Mouse (Mus musculus): ENCODE results near the gene Zcchc7.

DNA sequence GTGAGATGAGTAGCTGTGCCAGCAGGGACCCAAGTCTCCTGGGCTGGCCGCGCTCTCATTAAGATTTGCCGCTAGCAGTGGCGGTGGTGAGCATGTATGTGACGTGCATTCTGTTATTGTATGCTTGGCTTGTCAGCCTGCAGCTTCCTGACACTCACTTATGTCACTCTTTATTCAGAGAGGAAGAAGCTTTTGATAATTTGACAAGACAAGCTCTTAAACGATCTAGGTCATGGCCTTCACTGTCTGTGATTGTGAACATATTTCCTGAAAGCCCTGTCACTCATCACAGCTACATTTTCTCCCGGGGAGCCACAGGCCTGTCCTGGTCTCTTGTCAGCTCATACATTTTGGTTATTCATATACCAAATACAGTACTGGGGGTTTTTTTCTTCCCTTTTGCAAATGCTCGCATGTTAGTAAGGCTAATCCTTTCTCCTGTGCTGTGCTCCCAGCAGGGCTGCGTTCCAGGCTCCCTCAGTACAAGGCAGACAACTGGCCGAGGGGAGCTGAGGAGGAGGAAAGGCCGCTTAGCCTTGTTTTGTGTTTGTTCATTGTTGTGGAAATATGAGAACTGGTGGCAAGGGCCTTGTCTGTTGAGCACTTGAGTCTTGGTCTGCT is 150.1 kb downstream of the Zcchc7 start:
- TF ChIP-seq CTCF (IDR thresholded peaks at IDR 0.05; ENCODE audit: extremely low read depth, insufficient read length, insufficient replicate concordance, low read depth, low read length) (no peak), POLR2A (IDR thresholded peaks at IDR 0.05; ENCODE audit: low read depth, low read length) (no peak)

Data from small intestine, adult 2 months (tissue).